Mouse (Mus musculus): ENCODE data around the gene Dohh.

Gene Dohh

DNA sequence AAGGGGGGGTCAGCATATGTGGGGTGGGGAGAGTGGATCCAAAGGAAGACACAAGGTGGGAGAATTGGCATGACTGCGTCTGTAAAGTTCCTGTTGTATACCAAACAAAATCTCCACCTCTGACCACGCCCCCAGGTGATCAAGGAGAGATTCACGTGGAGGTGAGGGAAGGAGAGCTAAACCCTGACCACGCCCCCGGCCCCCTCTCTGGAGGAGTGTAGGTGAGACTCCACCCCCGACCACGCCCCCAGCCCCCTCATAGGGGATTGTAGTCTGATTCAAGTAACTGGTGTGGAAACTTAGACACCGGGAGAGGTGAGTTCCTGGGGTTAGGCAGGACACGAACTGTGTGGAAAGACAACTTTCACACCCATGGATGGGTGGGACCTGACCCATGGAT, 19.9 kb downstream of the Dohh start:
- DNase-seq (ENCODE audit: low read depth, low spot score), result no peak

DNA sequence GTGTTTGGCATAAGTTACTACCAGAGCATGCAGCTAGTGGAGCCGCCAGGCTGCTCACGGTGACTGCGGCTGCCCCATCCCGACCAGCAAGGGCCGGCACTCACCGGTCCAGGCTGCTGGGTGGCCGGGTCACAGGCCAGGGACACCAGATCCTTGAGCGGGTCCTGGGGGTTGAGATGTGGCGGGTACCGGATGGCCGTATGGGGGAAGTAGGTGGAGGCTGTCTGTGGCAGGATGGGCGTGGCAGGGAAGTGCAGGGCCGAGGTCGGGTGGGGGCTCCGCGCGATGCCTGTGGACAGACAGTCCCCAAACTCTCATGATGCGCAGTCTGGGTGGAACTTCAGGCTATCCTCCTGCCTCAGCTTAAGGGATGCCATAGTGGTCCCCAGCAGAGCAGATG, 20.5 kb downstream of the Dohh start:
- DNase-seq (ENCODE audit: low read depth, low spot score), result no peak

DNA sequence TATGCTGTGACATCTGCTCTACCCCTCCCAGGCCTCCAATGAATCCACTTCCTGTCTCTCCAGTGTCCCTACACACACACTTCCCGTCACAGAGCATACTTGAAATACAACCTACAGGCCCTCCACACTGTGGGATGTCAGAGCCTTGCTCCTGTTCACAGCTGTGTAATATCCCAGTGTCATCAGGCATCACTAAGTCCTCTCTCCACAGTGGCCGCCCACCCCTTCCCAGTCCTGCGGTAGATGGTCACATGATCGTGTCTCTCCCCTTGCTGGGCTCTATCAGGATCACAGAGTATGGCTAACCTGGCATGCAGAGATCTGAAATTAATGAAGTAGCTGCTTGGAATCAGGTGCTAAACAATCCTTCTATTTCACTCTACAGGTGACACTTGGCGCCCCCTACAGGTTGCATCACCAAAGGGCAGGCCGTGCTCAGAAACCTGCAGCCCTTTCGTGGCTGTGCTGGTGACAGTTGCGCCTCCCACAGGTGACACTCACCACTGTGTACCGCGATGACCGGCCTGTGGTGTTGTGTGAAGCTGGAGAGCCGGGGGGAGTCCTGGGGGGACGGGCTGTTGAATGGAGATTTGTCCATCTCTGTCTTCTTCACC, 21.5 kb downstream of the Dohh start:
- no peak for DNase-seq (ENCODE audit: low read depth, low spot score)

DNA sequence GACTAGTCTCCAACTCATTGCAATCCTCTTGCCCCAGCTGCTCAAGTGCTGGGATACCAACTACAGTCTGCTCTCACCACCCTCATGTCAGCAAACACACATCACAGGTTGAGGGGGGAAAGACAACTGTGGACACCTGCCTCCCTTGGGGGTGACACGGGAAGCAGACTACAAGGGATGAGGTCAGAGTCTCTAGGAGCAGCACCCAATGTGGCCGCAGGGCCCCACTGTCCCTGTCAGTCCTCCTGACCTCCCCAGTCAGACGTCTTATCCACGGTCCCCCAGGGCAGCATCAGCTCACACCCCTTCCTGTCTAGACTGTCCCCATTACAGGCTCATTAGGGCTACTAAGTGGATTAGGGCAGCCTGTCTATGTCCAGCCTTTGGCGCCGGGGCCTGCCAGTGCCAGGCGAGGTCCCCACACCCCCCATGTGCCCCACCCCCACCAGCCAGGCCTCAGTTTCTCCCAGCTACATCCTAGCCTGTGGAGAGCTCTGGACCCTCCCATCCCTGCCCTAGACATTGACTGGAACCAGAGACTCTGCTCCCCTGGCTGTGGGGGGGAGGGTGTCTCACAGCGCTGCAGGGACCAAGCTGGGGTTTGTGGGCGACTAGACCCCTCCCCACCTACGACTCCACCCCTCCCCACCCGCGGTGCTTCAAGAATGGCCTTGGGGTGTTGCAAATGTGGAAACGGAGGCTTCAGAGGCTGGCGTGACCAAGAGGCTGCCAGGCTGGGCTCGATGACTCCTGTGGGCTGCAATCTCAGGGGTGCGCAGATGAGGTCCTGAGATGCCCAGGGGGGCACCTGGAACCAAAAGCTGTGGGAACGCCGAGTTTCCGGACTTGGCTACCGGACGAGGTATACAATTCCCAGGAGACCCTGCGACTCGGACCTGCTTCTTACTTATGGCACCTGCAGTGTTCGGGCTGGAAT, 22.5 kb downstream of the Dohh start:
- no peak for DNase-seq (ENCODE audit: low read depth, low spot score)

DNA sequence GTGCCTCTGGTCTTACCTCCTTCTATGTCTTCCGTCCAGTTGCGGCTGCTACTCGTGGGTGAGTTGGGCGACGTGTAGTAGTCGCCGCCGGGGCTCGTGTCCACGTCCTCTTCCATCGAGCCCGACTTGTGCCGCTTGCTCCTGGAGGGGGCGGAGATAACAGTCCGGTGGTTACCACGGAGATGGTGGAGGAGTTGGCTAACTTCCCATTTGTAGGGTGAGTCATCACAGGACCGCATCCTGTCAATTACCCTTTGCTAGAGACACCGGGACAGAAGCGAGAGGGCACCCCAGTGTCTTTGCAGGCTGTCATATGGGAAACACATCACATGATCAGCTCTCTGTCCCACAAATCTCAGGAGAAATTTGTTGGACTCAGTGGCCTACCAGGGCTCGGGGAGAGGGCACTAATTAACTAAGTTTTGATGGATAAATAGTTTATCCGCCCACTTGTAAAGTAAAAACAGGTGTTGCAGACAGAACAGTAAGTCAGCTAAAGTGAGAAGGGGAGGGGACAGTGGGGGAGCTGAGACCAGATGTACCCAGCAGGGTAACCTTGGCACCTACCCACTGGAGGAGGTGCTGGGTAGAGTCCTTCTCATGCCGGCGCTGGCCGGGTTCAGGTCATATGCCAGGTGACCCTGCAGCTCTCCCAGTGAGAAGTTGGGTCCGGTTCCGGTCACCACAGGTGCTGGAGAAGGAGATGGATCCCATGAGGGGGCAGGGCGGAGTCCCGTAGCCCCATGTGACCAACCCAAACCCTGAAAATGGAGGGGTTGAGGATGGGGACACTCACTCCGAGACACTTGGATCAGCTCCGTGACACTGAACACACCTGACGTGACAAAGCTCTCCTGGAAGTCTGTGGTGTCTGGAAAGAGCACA, 23.6 kb downstream of the Dohh start:
- DNase-seq (ENCODE audit: low read depth, low spot score), result no peak

DNA sequence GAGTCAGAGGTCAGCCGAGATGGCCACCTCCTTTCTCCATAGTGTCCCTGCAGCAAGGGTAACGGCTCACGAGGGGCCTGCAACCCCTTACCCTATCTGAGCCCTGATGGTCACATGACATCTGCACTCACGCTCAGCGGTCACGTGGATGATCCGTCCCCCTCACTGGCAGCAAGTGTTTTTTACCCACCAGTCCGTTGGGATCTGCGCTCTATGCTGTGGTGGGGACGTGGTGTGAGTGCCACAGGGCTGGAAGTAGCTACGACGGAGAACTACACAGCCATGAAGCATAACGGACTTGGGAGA, 24.1 kb downstream of the Dohh start:
- DNase-seq (ENCODE audit: low read depth, low spot score), result no peak

DNA sequence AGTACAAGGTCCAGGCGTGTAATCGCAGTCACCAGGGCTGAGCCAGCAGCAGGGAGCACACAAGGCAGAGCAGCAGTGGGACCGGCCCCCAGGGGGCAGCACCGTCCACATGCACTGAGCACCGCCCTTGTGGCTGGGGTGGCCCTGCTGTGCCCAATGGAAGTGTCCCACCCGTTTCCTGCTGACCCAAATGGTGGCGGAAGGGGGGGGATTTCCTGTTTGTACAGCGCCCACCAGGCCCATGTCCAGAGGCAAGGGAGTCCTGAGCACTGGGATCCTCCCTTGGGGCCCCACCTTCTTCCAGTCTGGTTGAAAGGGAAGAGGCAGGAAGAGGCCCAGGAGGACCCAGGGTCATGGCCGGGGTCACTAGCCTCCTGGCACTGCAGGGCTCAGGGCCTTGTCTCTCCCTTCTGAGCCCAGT, 24.7 kb downstream of the Dohh start:
- DNase-seq (ENCODE audit: low read depth, low spot score), result no peak

DNA sequence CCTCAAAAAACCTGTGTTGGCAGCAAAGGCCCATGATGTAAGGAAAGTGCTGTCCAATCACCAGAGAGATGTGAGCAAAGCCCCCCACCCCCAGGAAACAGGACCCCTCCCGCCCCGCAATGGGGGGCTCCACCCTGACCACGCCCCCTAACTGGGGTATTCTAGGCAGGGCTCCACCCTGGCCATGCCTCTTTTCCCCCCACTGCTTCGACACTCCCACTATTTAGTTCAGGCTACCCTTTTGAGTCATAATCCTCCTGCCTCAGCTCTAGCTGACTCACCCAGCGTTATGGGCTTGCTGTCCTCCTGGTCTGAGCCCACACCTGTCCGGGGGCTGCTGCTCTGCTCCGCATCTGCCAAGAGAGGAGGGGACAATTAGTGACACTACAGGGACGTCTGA, 25.1 kb downstream of the Dohh start:
- no peak for DNase-seq (ENCODE audit: low read depth, low spot score)

DNA sequence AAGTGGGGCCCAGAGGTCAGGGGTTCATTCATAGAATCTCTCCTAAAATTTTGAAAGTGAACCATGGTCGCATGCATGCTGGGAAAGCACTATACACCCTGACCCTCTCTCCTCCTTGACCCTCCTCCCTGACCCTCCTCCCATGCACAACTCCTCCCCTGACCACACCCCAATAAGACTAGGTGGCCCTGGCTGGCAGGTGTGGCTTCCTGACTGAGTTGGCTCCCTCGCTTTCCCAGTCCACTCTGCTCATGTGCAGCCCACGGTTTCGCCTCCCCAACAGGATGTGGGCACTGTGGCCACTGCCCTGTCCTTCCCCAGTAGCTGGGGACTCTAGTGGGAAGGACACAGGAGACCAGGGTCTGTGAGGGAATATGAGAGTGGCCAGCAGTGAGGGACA, 26.1 kb downstream of the Dohh start:
- no peak for DNase-seq (ENCODE audit: low read depth, low spot score)

DNA sequence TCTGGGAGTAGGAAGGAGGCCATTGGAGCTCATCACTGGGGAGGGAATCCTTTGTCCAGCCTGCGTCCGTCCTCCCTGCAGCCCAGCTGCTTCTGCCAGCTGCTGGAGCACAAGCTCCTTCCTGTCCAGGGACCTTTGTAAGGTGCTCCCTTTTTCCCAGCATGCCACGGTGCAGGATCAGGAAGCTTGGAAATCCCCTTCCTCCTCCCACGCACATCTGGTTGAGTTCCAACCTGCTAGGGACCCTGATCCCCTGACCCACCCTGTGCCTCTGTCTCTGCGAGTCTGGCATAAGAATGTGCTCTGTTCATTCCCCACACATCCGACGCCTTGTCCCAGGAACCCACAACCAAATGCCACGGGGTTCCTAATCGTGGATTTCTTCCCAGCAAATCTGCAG, 26.8 kb downstream of the Dohh start:
- no peak for DNase-seq (ENCODE audit: low read depth, low spot score)

DNA sequence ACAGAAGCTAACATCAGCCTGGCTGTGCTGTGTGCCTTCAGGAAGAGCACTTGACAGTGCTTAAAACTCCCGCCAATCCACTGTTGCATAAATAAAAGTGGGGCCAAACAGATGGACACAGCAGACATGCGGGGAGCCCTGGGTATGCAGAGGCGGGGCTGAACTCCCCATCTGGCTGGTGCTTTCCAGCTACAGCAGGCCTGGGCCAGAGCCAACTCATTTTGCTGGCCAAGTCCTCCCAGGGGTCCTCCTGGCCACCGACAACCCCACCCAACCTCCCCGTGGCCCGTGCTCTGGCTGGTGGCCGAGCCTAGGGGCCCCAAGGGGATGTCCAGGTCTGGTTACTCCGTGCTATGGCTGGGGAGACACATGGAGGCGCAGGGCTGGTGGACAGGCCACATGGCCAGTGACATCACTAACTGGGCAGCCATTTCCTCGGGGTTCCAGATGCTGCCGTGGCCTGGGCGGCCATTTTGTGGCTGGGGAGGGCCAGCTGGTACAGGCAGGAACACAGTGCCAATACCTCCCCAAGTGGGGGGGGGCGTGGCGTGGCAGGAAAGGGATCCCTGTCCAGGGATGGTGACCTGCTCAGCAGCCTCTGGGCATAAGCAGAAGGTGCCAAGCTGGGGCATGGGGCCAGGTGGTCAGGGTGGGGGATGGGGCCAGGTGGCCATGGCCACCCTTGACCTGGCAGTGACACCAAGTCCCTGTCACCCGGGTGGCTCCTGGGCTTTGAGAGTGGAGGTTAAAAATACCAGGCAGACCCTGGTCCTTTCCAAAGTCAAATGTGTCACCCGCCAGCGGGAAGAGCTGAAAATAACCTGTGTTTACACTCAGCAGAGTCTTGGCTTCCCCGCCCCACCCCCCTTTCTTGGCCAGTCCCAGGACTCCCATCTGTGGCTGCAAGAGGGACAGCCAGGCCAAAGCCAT, 27.5 kb downstream of the Dohh start:
- no peak for DNase-seq (ENCODE audit: low read depth, low spot score)

DNA sequence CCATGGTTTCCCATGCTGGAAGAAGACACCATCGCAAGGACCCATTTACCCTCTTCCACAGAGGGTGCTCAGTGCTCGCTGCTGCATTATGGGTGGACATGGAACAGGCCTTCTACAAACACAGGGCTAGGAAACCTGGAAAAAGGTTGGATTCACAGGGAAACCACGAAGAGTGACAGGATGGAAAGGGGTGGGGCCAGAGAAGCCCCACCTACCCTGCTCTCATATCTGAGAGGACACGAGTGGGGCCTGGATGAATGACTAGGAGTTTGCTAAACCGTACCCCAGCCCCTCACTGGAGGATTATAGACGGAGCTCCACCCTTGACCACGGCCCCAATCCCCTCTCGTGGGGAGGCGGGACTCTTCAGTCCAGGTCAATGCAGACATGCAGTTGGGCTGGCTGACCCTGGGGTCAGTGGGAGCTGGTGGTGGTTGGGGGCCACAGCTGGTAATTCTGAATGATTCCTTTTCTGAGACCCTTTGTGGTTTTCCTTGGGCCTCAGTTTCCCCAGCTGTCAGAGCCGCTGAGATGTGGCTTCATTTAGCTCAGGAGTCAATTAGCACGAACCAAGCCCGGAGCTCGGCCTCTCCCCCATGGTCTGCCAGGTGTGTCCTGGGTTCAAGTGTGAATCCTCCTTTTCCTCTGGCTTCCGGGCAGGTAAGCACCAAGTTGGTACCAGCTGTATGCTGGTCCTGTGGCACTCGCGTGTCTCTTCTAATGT, 28.5 kb downstream of the Dohh start:
- DNase-seq (ENCODE audit: low read depth, low spot score), result no peak

DNA sequence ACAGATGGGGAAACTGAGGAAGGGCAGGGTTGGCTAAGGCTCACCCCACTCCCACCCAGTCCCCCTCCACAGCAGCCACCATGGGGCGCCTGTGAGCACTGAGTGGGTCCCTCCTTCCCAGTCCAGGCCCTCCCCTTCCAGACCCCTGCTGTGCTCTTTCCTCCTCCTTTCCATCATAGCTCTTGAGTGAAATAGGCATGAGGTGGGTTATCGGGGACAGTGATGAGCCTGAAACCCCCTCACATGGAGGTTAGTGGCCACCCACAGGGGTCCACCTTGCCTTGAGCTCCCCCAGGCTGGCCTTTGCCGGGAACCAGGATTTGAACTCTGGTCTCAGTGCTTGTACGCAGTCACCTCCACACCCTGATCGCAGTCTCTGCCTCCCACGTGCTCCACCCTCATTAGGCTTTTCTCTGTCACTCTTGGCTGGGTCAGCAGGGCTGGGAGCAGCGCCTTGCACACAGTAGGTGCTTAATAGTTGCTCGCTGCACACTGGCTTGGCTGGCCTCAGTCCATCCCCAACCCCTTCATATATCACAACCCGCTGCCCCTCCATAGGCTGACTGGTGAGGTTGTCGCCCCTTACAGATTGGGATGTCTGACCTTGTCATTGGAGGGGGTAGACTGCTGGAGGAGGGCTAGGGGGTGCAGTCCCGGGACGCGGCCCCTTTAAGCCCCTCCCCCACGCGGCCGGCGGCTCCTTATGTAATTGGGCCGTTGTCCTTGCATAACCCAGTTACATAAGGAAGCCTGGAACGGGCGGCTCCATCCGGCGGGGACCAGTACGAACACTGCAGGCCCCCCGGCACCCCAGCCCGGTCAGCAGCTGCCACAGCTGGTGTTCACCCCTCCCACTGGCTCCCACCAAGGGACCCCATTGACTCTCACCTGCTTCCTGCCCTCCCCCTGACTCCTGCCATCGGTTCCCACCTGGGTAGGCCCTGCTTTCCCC, 29.4 kb downstream of the Dohh start:
- peak; percentile 77 for DNase-seq (ENCODE audit: low read depth, low spot score)

DNA sequence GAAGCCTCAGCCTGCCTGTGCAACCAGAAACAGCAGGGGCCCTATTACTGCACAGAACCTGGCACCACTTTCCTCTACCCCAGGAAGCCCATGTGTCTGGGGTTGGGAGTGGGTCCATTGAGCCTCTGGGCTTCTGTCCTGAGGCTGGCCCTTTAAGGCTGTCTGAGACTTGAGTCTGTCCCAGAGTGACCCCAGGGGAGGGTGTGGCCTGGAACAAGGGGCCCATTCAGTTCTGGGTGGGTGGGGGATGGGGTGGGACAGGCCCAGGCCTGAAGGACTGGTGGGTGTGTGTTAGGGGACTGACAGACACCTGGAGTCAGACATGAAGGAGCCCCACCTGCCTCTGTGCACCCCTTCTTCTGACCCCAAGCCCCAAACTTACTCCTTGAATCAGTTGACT, 30.5 kb downstream of the Dohh start:
- DNase-seq (ENCODE audit: low read depth, low spot score), result no peak

DNA sequence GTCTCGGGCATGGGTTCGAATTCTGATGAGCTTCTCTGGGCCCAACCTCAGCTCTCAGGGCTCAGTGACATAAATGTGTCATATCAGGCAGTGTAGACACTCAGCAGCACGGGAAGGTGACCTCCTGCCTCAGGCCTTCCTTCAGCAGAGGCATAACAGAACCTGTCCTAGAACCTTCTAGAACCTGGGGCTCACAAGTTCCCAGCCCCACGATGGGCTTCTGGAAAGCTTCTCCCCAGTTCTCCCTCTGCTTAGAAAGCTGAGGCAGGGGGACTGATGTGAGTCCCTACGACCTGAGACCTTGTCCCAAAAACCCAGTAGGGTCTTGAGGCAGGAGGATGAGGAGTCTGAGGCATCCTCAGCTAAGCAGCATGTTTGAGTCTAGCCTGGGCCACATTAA, 30.9 kb downstream of the Dohh start:
- no peak for DNase-seq (ENCODE audit: low read depth, low spot score)

DNA sequence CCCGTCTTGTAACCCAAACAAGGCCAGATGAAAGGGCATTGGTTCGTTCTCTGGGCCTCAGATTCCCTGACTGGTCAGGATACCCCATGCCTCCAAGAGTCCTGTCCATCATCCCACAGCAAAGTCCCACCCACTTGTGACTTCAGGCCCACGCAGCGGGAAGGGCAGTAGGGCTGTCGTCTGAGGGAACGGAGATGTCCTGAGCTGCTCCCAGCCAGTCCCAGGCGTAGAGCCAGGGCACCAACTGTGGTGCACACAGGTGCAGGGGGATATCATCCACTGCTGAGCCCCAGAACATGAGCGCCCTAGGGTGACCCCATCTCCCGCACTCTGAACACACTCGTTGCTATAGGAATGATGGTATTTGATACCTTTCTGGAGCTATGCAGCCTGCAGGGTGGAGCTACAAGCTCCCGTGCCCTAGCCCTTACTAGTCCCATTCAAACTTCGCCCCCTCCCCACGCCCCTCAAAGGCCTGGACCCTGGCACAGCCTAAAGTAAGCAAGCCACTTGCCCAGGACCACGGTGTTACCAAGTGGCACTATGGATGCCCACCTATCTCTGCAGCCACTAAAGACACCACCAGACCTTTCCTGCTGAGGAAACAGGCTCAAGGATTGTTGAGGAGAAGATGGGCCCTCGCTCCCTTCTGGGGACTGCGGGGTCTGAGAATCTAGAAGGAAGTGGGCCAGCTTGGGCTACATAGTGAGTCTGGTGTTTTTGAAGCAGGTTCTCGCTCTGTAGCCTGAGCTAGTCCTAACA, 31.5 kb downstream of the Dohh start:
- no peak for DNase-seq (ENCODE audit: low read depth, low spot score)

DNA sequence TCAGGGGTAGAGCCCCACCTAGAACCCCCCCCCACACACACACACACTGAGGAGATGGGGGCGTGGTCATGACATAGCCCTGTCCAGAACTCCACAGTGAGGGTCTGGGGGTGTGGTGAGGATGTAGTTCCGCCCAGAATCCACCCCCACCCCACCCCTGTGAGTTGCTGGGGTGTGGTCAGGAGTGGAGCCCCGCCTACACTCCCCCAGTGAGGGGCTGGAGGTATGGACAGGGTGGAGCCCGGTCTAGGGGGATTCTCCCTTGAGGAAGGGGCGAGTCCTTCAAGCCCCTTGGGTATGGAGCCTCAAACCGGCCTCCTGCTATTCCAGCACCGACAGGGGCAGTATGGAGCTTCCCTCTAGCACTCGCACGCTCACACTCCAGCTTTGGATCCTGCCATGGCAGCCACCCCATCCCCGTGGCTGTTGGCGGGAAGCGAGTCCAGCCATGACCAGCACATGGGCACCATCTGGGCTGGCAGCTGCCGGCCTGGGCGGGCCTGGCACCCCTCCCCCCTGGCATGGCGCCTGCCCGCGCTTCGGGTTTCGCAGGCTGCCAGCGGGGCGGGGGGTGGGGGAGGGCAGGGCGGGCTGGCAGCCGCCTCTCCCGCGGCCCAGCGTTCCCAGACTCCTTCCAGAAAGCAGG, 32.5 kb downstream of the Dohh start:
- peak; percentile 80 for DNase-seq (ENCODE audit: low read depth, low spot score)

Data from retina, postnatal 7 days (tissue).